Mouse (Mus musculus) CD4-positive, CD25-positive, alpha-beta regulatory T cell, adult 4 months (primary cell): ENCODE data around the gene Ifna2. TPM values are rescaled to one million over a fixed set of nuclear protein-coding genes. Genes with fewer than 3 reads are reported as not detected.
A peak's percentile ranks its signal among the peaks of the same experiment; 100 is the strongest.

Experiments
- ATAC-seq: one replicate; pipeline ENCODE4 v1.8.0; 2017
- polyA plus RNA-seq, 2 experiments: library from polyadenylated mRNA; unstranded; fragments of 100-300 nt; shearing (Covaris generic); gene quantifications; one replicate each; pipeline ENCODE4 v1.2.1; 2017

The Ifna2 gene
- polyA plus RNA-seq, result not detected

DNA sequence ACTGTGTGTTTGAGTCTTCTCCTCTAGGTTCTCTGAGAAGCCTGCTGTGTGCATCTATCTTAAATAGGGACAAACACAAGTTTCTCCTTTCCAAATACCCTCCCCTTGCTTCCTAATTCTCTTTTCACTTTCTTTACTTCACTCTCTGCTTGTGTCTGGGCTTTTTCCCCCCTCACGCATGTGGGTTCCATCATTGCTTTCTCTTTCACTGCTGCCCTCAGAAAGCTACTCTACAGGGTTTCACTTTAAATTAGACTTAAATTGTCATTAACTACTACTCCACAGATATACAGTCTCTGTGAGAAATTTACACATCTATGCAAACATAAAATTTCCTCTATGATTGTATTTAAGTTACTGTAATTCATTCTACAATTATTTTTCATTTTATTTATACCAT lies at the start of gene Ifna2:
Gene Ifna2 (minus strand): TSS at position 101 of the 400 bp plus-strand sequence.
- no peak for ATAC-seq

GRCm38 (mm10) chr4:88727324-88727723 lies 43.6 kb upstream of the Ifna2 start:
- ATAC-seq, result peak; percentile 85

DNA sequence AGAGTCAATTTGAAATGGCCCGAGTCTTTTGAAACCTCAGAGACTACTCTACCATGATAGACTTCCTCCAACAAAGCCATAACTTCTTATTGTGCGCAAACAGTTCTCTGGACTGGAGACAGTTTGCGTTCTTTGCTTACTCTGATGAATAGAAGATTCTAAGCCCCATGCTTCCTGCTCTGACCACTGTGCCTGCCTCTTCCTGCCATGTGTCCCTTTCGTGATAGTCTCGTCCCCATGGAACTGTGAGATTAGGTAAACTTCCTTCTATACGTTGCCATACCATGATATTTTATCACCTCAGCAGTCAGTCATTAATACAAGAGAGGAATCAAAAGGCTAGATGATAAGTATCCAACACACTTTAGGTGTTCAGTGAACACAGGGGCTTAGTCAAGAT lies 43.0 kb upstream of the Ifna2 start:
- no peak for ATAC-seq

DNA sequence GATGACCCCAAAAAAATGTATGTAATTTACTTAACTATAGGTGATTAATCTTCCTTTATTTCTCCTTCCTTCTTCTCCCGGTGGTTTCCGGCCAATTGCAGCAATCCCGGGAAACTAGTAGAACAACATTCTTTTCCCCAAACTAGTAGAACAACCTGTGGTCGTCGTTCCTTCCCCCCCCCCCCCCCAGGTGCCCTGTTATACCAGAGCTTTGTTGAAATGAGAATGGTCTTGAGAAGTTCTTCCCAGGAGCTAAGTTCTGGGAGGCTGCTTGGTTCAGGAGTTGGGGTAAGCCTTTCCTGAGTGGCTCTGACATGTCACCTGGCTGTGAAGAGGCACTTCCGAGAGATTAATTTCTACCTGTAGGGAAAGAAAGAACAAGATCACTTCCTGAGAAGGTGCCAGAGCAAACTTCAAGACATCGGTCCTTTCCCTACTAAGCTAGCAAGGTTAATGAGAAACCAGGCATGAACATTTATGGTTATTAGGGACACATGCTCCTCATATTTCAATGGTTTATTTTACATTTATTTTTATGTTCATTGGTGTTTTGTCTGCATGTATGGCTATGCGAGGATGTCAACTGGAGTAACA lies 39.9 kb upstream of the Ifna2 start:
- ATAC-seq, result no peak

GRCm38 (mm10) chr4:88721791-88722721 lies 38.3 kb upstream of the Ifna2 start, which contains the start of the genes Gm26566 and Klhl9:
Gene Gm26566 (plus strand): TSS chr4:88721805.
Gene Klhl9 (minus strand): TSS chr4:88722465.
- ATAC-seq, result peak; percentile 80

- ATAC-seq, result no peak
Measured at GRCm38 (mm10) chr4:88718715-88719114, 35.0 kb upstream of the Ifna2 start.

DNA sequence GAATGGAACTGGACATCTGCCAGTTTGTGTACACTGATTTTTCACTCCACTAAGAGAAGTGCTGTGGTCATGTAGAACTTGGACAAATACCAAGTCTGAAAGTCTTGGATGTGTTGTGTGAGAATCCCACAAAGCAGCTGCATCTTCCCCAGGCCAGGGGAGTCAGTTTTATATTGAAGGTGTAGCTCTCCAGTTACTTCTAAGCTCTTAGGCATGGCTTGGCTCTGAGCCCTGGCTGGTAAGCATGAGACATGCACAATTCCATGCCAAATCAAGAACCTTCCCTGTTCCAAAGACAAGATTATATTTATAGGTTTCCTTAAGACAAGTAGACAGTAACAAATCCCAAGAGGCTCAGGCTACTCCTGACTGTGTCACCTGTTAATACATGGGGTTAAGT lies 31.3 kb upstream of the Ifna2 start:
- ATAC-seq, result no peak

DNA sequence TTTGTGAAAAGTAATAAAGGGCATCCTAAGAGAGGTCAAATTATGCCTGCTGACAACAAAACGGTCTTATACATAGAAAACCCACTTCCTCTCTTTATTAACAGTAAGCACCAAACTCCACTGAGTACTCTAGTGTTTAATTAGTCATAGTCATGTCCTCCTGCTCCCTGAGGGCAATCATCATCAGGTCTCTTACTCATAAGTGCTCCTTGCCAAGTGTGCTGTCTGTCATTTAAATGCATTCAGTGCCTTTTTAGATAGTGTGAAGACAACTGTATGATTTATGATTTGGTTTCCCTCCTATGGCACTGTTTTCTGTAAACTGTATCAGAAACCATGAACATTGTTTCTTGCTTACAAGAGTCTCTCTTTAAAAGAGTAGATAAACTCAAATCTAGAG lies 30.6 kb upstream of the Ifna2 start:
- no peak for ATAC-seq

GRCm38 (mm10) chr4:88707128-88707826 lies 23.6 kb upstream of the Ifna2 start:
- ATAC-seq, result no peak

DNA sequence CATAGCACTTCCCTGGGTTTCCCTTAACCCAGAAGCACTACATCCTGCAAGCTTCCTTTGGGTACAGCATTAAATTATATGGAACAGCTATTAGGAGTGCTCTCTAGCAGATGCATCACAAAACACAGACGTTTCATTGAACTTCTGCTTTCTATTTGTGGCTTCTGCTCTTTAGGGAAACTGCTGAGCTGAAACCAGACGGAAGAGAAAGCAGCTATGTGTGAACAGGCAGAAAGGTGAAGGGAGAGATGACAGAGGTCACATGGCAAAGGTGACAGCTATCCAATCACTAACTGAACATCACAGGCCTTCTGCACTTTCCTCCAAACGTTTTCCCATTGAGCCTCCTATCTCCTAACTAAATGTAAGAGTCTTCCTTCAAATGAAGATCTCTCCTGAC lies 22.2 kb upstream of the Ifna2 start:
- ATAC-seq, result no peak

DNA sequence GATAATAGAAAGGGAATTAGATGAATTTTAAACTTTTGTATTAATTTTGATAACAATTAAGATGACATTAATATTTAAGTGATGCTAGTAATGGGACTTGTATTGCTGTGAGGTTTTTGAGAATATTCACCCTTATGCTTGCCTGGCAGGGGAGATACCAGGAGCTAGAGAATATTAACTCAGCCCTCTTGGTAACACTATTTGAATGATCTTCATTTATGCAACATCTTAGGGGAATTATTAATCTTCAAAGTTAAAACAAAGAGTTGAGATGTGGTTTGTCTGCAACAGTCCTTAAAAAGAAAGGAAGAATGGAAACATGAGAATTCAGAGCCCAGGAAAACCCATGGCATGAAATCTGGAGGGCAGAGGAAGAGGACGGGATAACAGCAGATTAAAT lies 15.6 kb upstream of the Ifna2 start:
- no peak for ATAC-seq

DNA sequence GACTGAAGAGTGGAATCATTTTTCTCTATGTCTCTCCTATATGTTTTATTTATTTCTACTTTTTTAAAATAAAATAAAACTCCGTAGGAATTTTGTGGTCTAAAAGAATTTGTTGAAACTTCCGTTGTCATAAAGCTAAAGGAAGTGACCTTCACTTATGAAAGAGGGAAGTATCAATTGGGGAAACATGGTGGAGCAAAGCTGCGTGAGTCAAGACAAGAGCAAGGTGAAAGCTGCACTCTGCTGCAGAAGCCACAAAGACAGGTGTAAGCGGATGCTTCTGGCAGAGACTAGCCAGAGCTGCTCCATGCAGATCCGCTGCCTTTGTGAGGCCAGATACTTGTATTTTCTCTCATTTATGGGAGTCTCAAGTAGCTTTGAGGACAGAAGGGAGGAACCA lies 15.1 kb upstream of the Ifna2 start:
- no peak for ATAC-seq

DNA sequence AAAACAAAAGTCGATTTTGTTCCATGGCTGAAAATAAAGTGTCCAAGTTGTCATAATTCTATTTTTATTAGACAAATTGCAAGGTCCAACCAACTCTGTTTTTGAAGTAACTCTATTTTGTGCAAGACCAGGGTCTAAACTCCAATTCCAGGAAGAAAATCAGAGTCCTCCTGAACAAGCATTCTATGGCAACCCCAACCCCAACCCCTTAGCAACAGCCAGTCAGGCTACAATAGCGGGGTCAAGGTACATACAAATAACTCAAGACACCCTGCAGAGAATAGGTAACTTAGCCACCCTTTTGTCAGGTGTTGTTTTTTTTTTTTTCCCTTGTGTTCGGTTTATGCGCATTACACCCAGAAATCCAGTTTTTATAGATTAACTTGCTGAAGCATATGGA lies 14.0 kb upstream of the Ifna2 start:
- ATAC-seq, result no peak

GRCm38 (mm10) chr4:88697108-88697507 lies 13.4 kb upstream of the Ifna2 start:
- ATAC-seq, result no peak

GRCm38 (mm10) chr4:88696237-88696884 lies 12.6 kb upstream of the Ifna2 start:
- peak; percentile 67 for ATAC-seq

DNA sequence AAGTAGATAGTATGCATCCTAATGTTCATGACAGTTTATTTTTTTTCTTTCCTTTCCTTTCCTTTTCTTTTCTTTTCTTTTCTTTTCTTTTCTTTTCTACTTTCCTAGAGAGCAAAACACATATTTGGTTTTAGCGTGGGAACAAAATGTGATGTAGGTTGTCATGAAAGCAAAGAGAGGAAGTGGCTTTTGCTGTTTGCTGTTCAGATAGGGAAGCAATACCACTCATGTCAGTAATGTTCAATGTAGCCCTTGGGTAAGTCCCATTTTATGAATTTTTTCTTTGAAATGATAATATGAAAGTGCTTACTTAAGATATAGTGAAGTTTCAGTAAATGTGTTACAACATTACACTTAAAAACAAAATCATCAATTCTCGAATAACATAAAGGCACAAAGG lies 9.7 kb upstream of the Ifna2 start:
- peak; percentile 70 for ATAC-seq

DNA sequence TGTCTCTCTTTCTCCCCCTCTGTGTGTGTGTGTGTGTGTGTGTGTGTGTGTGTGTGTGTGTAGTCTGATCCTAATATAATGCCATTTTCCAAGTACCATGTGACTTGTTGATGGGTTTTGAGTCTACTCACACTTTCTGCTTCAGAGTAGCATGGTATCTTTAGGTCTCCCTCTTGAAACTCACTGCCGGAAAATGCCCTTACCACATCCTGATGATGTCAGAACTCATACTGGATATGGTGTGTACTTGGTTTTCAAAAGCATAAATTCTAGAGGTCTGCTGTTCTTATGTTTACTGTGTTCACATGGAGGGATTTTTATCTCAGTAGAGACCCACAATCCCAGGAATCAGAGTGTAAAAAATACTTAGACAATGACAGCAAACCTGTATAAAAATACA lies 8.8 kb upstream of the Ifna2 start:
- peak; percentile 83 for ATAC-seq

GRCm38 (mm10) chr4:88691259-88691658 lies 7.5 kb upstream of the Ifna2 start, which contains the start of gene Ifnab:
Gene Ifnab (minus strand): TSS chr4:88691359.
- no peak for ATAC-seq

DNA sequence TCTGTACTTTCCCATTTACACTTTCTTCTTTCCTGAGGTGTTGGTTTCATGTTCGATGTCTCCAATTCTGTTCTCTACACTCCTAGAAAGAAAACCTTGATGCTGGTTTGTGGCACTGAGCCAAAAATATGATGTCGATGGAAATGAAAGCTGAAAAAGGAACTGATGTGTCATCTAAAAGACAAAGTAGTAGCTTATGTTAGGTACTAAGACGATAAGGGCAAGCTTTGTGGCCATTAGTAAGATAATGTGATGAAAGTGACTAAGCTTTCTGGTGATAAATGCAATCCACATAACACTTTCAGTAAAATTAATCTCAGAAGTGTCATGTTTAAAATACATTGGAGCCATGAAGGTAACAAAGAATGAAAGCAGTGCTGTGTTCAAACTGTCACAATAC lies 2.4 kb downstream of the Ifna2 start:
- ATAC-seq, result no peak

DNA sequence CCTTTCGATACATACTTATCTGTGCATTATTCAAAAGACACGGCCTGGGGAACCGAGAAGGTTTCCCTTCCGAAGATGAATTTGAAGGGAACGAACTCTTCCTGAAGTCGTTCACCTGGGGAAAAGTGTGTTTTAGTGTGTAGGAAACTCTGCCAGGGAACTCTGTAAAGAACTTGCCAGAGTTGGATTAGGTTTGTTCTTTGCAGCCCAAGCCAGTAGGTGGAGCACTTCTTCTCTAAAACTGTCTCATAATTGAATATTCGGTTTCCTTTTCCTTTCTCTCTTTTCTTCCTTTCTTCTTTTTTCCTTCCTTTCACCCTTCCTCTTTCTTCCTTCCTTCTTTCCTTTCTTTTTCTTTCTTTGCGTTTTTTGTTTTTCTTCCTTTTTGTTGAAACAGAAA lies 3.4 kb downstream of the Ifna2 start:
- ATAC-seq, result peak; percentile 79

DNA sequence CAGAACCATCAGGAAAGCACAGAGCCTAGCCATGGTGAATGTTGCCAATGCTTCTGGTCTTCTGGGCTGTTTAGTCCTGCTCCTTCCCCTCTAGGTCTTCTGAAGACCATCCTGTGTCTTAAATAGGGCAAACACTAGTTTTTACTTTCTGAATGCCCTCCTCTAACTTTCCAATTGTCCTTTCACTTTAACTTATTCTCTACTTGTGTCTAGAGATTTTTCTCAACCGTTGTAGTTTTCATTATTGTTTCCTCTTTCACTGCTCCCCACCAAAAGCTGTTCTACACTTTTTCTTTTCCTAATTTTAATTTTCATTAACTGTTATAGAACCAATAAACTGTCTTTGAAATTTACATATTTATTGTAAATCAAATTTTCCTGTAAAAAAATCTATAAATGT lies 6.9 kb downstream of the Ifna2 start, which contains the start of gene Ifna16:
Gene Ifna16 (minus strand): TSS at position 101 of the 400 bp plus-strand sequence.
- ATAC-seq, result no peak

GRCm38 (mm10) chr4:88655461-88655860 lies 28.3 kb downstream of the Ifna2 start:
- ATAC-seq, result no peak

GRCm38 (mm10) chr4:88653644-88654043 lies 30.1 kb downstream of the Ifna2 start:
- no peak for ATAC-seq
